7 mouse cellular contexts compared by ENCODE assay signal in the genomic region with DNA sequence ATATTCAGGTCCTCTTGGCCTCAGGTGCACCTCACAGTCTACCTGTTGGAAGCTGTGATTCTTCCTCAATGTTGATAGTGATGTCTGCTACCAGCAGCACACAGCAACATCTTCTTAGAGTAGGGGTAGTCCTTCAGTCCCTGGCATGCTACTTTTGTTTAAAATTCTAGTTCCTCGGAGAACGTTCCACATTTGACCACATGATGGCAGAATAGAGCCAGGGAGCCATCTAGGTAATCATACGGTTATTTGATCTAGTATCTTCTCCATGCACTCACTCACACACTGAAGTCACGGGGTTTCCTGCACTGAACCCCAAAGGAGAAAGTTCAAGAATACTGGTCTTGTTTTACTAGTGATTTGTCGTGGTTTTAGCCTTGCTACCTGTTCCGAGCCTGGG.
DNase-seq lines count a peak whose midpoint lies in the region; ATAC-seq and TF ChIP-seq lines count a peak whose summit lies in the region.

No protein-coding gene starts in this region.

- H3K36me3 ChIP-seq in ES-Bruce4 (ENCODE audit: control insufficient read depth, insufficient read depth, low read length, poor library complexity, severe bottlenecking): no peaks in the 10 kb centered on the region
- no peaks in the 10 kb centered on the region for H3K36me3 ChIP-seq in embryonic facial prominence, embryonic 11.5 days (replicated peaks; ENCODE audit: control insufficient read depth, insufficient read depth, low read depth, low read length)
- no peaks in the 10 kb centered on the region for H3K36me3 ChIP-seq in liver, postnatal 0 days (replicated peaks; ENCODE audit: insufficient read depth, low read length)

- no peak overlapping the region for H3K27ac ChIP-seq in ES-Bruce4 (ENCODE audit: insufficient read depth, low read length)
- H3K27ac ChIP-seq in embryonic facial prominence, embryonic 11.5 days (replicated peaks; ENCODE audit: low read depth, low read length): no peak overlapping the region
- no peak overlapping the region for H3K27ac ChIP-seq in liver, postnatal 0 days (ENCODE audit: low read depth)

- no peak overlapping the region for H3K4me3 ChIP-seq in ES-Bruce4 (ENCODE audit: low read depth, low read length)
- no peak overlapping the region for H3K4me3 ChIP-seq in embryonic facial prominence, embryonic 11.5 days (ENCODE audit: low read depth, low read length)
- no peak overlapping the region for H3K4me3 ChIP-seq in liver, postnatal 0 days (ENCODE audit: low read depth, low read length)

- peak; percentile 18 for DNase-seq in layer of hippocampus, adult 11-12 months (ENCODE audit: low spot score)
- no peak for DNase-seq in layer of hippocampus, adult 9-10 months (ENCODE audit: low spot score)
- DNase-seq in Muller cell, postnatal 12 days (ENCODE audit: inconsistent ontology term): peak; percentile 19
- peak; percentile 72 for DNase-seq in embryonic facial prominence, embryonic 11.5 days (ENCODE audit: low spot score)
- peak; percentile 41 for DNase-seq in liver, postnatal 0 days

- H3K4me2 ChIP-seq in embryonic facial prominence, embryonic 11.5 days (ENCODE audit: low read depth, low read length): no peak overlapping the region
- H3K4me2 ChIP-seq in liver, postnatal 0 days (ENCODE audit: low read depth, low read length): no peak overlapping the region

- H3K4me1 ChIP-seq in ES-Bruce4 (ENCODE audit: control insufficient read depth, insufficient read depth, low read length): no peaks in the 10 kb centered on the region
- no peaks in the 10 kb centered on the region for H3K4me1 ChIP-seq in embryonic facial prominence, embryonic 11.5 days (ENCODE audit: control insufficient read depth, insufficient read depth, low read length)
- H3K4me1 ChIP-seq in liver, postnatal 0 days (ENCODE audit: insufficient read depth): no peaks in the 10 kb centered on the region

- no peak overlapping the region for H3K9ac ChIP-seq in ES-Bruce4 (ENCODE audit: low read depth, poor library complexity, severe bottlenecking)
- H3K9ac ChIP-seq in embryonic facial prominence, embryonic 11.5 days (replicated peaks; ENCODE audit: low read length): no peak overlapping the region
- H3K9ac ChIP-seq in liver, postnatal 0 days (replicated peaks): no peak overlapping the region

- no peaks in the 10 kb centered on the region for H3K27me3 ChIP-seq in ES-Bruce4 (ENCODE audit: control insufficient read depth, insufficient read depth, low read length, poor library complexity, severe bottlenecking)
- H3K27me3 ChIP-seq in embryonic facial prominence, embryonic 11.5 days (ENCODE audit: control insufficient read depth, insufficient read depth, low read length): no peaks in the 10 kb centered on the region
- no peaks in the 10 kb centered on the region for H3K27me3 ChIP-seq in liver, postnatal 0 days (ENCODE audit: insufficient read depth, low read length)

- 21% methylated on average over 6 of the region's 6 CpGs for WGBS in embryonic facial prominence, embryonic 11.5 days
- WGBS in liver, postnatal 0 days (ENCODE audit: insufficient replicate concordance): 17% methylated on average over 6 of the region's 6 CpGs

- TF ChIP-seq CTCF in ES-Bruce4 (IDR thresholded peaks at IDR 0.05; ENCODE audit: low read depth, low read length): peak; percentile 18
- TF ChIP-seq CTCF in liver, postnatal 0 days (IDR thresholded peaks at IDR 0.05; ENCODE audit: low read depth): peak; percentile 75

- no peak for TF ChIP-seq EP300 in ES-Bruce4 (IDR thresholded peaks at IDR 0.05; ENCODE audit: insufficient read depth, low read depth, low read length)
- no peak for TF ChIP-seq EP300 in liver, postnatal 0 days (IDR thresholded peaks at IDR 0.05; ENCODE audit: low read depth)

- ATAC-seq in embryonic facial prominence, embryonic 11.5 days (replicated peaks; ENCODE audit: insufficient number of reproducible peaks, low FRiP score, low TSS enrichment, low read depth): no peak
- ATAC-seq in liver, postnatal 0 days: no peak
- ATAC-seq in inflammation-experienced regulatory T-cells, adult 6 months: no peak

- no peak for TF ChIP-seq POLR2A in ES-Bruce4 (IDR thresholded peaks at IDR 0.05; ENCODE audit: insufficient read depth, low read length)

- H3K9me3 ChIP-seq in ES-Bruce4 (replicated peaks; ENCODE audit: control insufficient read depth, insufficient read depth, low read length, poor library complexity, severe bottlenecking): no peaks in the 10 kb centered on the region
- H3K9me3 ChIP-seq in embryonic facial prominence, embryonic 11.5 days (replicated peaks; ENCODE audit: control insufficient read depth, low read length): no peaks in the 10 kb centered on the region
- H3K9me3 ChIP-seq in liver, postnatal 0 days (ENCODE audit: low read length): no peaks in the 10 kb centered on the region
